Mouse (Mus musculus) embryonic facial prominence, embryonic 11.5 days (tissue): ENCODE data around the gene Nell2. TPM values are rescaled to one million over a fixed set of nuclear protein-coding genes. Genes with fewer than 3 reads are reported as not detected.

Experiments
- ATAC-seq: fragments of 200-750 bp; cut with Nextera tagmentation; replicated peaks from 2 replicates; pipeline ENCODE4 v1.8.0; 2017; ENCODE audit warnings: low read depth; ENCODE audit not compliant: insufficient number of reproducible peaks, low FRiP score, low TSS enrichment
- DNase-seq: peaks from one replicate; pipeline ENCODE4 v3.0.0-alpha.2; 2015; ENCODE audit warnings: low spot score
- H3K27ac ChIP-seq: fragments of 300-500 bp; sonication (generic); replicated peaks from 2 replicates; pipeline ENCODE4 v1.5.1; 2014; ENCODE audit warnings: mild to moderate bottlenecking, low read depth, low read length, control low read depth
- H3K27me3 ChIP-seq: fragments of 300-500 bp; sonication (generic); 2 replicates; pipeline ENCODE4 v1.6.1; 2014; ENCODE audit warnings: mild to moderate bottlenecking, low read length, moderate library complexity, mixed read lengths; ENCODE audit not compliant: control insufficient read depth, insufficient read depth
- H3K36me3 ChIP-seq: fragments of 300-500 bp; sonication (generic); replicated peaks from 2 replicates; pipeline ENCODE4 v1.6.1; 2014; ENCODE audit warnings: low read depth, mild to moderate bottlenecking, low read length, moderate library complexity, mixed read lengths; ENCODE audit not compliant: control insufficient read depth, insufficient read depth
- H3K4me1 ChIP-seq: fragments of 300-500 bp; sonication (generic); 2 replicates; pipeline ENCODE4 v1.6.1; 2014; ENCODE audit warnings: low read length, mixed read lengths; ENCODE audit not compliant: control insufficient read depth, insufficient read depth
- H3K4me2 ChIP-seq: fragments of 300-500 bp; sonication (generic); 2 replicates; pipeline ENCODE4 v1.6.1; 2014; ENCODE audit warnings: low read depth, mild to moderate bottlenecking, control low read depth, low read length, moderate library complexity
- H3K4me3 ChIP-seq: fragments of 300-500 bp; sonication (generic); 2 replicates; pipeline ENCODE4 v1.5.1; 2014; ENCODE audit warnings: low read depth, low read length, control low read depth
- H3K9ac ChIP-seq: fragments of 300-500 bp; sonication (generic); replicated peaks from 2 replicates; pipeline ENCODE4 v1.6.1; 2014; ENCODE audit warnings: mild to moderate bottlenecking, control low read depth, low read length
- H3K9me3 ChIP-seq: fragments of 300-500 bp; sonication (generic); replicated peaks from 2 replicates; pipeline ENCODE4 v1.6.1; 2016; ENCODE audit warnings: mild to moderate bottlenecking, low read length, inconsistent platforms, mixed read lengths; ENCODE audit not compliant: control insufficient read depth
- WGBS: fragments of 180-500 bp; shearing (Covaris S2); extraction: QIAGEN DNeasy Blood & Tissue Kit; methylation state at CpG from one replicate; pipeline ENCODE4 v1.1.7; 2014; 5-methylcytosine and 5-hydroxymethylcytosine counted together
- polyA plus RNA-seq: library from polyadenylated mRNA; unstranded; fragments of >200 nt; fragmentation: Nextera tagmentation; extraction: Ambion mirVana; gene quantifications from 2 replicates; pipeline ENCODE4 v1.2.1, GENCODE M21; 2014

Gene Nell2
- polyA plus RNA-seq, 1 experiment from 2014 or later: 24.5 TPM

DNA sequence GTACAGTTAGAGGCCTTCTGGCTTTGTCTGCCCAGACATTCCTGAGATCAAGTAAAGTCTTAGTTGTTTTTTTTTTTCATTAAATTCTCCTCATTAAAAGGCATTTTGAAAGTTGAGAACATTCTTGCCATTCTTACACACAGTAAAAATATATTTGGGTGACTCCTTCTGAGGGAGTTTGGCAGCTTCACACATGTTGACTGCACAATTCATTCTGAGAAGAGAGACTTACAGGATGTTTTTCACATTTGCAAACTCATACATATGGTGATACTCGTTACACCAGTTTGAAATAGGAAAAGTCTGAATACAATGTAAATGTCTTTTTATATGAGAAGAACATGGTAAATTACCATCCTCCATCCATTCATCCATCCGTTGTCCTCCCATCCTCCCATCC lies 247.4 kb downstream of the Nell2 start:
- Histone ChIP-seq H3K27me3 (no peaks in the 10 kb centered on the region), H3K4me2 (no peak overlapping the region), H3K36me3 (no peaks in the 10 kb centered on the region), H3K27ac (no peak overlapping the region), H3K9ac (no peak overlapping the region), H3K4me3 (no peak overlapping the region), H3K9me3 (no peaks in the 10 kb centered on the region), H3K4me1 (no peaks in the 10 kb centered on the region)
- WGBS: 95% methylated on average over 2 of the region's 2 CpGs
- no peak for DNase-seq
- no peak for ATAC-seq

DNA sequence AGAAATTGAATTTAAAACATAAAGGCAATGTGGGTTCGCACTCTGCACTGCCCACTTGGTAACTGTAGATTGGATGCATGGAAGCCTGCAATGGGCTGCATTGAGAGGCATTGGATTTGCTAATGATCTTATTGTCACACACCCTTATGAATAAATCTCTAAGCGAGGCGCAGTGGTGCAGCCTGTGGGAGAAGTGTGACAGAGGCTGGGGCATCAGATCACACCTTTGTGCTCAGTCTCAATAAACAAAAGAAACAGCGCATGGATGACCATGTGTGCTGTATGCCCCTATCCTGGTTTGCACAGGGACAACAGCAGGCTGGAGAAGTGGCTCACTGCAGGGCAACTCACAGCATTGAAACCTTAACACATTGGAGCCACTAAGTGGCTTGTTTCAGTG lies 250.4 kb downstream of the Nell2 start:
- WGBS: 95% methylated on average over 4 of the region's 4 CpGs
- no peak overlapping the region for H3K4me2 ChIP-seq
- H3K27me3 ChIP-seq: no peaks in the 10 kb centered on the region
- no peaks in the 10 kb centered on the region for H3K4me1 ChIP-seq
- no peaks in the 10 kb centered on the region for H3K36me3 ChIP-seq
- no peak overlapping the region for H3K9ac ChIP-seq
- H3K4me3 ChIP-seq: no peak overlapping the region
- ATAC-seq (no peak), DNase-seq (no peak)
- no peak overlapping the region for H3K27ac ChIP-seq
- H3K9me3 ChIP-seq: no peaks in the 10 kb centered on the region

DNA sequence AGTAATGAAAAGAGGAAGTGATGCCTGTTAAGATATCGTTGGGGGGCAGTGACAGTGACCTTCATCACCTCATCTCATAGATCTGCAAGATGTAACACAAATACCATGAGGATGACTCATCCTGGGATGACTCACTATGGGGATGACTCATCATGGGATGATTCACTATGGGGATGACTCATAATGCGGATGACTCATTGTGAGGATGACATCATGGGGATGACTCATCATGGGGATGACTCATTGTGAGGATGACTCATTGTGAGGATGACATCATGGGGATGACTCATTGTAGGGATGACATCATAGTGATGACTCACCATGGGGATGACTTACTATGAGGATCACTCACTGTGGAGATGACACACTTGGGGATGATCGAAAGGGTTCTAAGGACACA lies 251.8 kb downstream of the Nell2 start:
- H3K27me3 ChIP-seq: no peaks in the 10 kb centered on the region
- no peak for ATAC-seq
- H3K4me1 ChIP-seq: no peaks in the 10 kb centered on the region
- H3K9me3 ChIP-seq: no peaks in the 10 kb centered on the region
- H3K4me3 ChIP-seq: no peak overlapping the region
- no peak overlapping the region for H3K4me2 ChIP-seq
- no peak overlapping the region for H3K9ac ChIP-seq
- no peak for DNase-seq
- 92% methylated on average over 3 of the region's 3 CpGs for WGBS
- H3K36me3 ChIP-seq: no peaks in the 10 kb centered on the region
- H3K27ac ChIP-seq: no peak overlapping the region

DNA sequence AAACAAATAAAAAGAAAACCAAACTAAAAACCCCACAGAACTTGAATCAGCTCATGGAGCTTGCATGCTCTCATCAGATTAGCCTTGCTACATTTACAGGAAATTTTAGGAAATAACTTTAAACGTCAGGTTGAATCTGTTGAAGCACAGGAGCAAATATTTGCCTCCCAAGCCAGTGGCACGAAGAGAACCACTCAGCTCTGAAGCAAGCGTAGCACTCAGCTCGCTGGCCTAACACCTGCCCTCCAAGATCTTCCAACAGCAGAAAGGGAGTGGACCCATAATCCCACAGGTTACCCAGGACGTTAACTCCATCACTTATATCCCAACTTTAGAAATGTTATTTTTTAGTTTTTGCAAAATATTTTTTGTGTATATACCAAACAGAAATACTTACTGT lies 252.8 kb downstream of the Nell2 start:
- DNase-seq (no peak), ATAC-seq (no peak)
- no peaks in the 10 kb centered on the region for H3K27me3 ChIP-seq
- H3K27ac ChIP-seq: no peak overlapping the region
- no peaks in the 10 kb centered on the region for H3K9me3 ChIP-seq
- no peak overlapping the region for H3K4me2 ChIP-seq
- no peaks in the 10 kb centered on the region for H3K36me3 ChIP-seq
- H3K9ac ChIP-seq: no peak overlapping the region
- H3K4me3 ChIP-seq: no peak overlapping the region
- 91% methylated on average over 5 of the region's 5 CpGs for whole genome bisulfite sequencing
- H3K4me1 ChIP-seq: no peaks in the 10 kb centered on the region

DNA sequence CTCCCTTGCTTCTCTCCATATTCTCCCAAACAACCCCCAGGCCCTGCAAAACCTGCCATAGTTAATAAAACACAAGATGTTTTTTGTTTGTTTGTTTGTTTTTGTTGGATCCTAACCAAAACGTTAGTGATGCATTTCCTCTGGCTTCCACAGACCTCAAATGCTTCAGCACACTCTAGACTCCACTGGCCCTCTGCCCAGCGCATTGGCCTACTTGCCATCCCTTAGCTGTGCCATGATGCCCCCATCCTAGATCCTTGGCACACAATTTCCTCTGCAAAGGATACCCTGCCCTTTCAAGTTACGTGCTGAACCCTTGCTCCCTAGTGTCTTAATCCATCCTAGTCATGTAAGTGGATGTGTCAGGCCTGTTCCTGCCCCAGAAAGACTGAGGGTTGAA lies 255.1 kb downstream of the Nell2 start:
- 79% methylated on average over 3 of the region's 3 CpGs for WGBS
- Histone ChIP-seq H3K27ac (no peak overlapping the region), H3K4me1 (no peaks in the 10 kb centered on the region), H3K9me3 (no peaks in the 10 kb centered on the region), H3K9ac (no peak overlapping the region), H3K4me3 (no peak overlapping the region), H3K27me3 (no peaks in the 10 kb centered on the region), H3K36me3 (no peaks in the 10 kb centered on the region), H3K4me2 (no peak overlapping the region)
- ATAC-seq (no peak), DNase-seq (no peak)

DNA sequence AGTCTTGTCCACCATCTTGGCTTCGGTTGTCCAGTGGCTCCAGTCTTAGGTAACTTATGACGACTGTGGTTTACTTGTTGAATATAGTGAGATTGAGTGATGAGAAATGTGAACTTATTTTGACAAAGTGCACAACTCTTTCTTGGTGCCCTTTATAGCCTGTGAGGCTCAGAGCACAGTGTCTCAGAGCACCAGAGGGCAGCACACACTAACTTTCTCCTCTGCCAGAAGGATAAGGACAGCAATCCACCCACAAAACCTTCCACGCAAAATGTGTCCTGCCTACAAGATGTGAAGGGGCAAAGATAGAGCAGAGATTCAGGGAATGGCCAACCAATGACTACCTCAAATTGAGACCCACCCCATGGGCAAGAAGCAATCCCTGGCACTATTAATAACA lies 256.2 kb downstream of the Nell2 start:
- Histone ChIP-seq H3K4me2 (no peak overlapping the region), H3K9ac (no peak overlapping the region), H3K4me1 (no peaks in the 10 kb centered on the region), H3K27ac (no peak overlapping the region), H3K27me3 (no peaks in the 10 kb centered on the region), H3K4me3 (no peak overlapping the region), H3K9me3 (no peaks in the 10 kb centered on the region), H3K36me3 (no peaks in the 10 kb centered on the region)
- DNase-seq (no peak), ATAC-seq (no peak)
- 87% methylated on average over 3 of the region's 3 CpGs for WGBS

DNA sequence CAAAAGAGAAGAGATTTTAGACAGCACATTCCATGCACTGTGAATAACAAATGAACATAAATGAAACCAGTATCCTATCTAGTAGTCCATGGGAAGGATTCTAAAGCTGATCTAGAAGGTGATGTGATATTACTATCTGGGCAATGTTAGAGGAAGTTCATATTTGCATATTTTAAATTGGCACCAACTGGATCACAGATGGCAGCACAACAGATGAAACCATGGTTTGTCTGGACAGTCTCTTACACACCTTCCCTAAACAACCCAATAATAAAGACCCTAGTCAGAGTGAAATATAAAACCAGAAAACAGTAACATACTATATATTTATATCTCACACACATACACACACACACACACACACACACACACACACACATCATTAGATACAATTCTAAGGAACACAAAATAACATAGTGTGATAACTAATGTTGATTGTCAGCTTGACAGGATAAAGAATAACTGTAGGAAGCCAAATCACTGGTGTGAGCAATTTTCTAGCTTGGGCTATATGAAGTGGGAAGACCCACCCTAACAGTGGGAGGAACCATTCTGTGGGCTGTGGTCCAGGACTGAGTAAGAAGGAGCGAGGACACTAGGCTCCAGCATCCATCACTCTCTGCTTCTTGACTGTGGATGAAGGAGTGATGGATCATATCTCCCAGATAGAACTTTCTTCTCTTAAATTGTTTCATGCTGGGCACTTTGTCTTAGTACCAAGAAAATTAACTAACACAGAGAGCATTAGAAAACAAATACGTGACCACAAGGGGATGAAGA lies 268.5 kb downstream of the Nell2 start:
- ATAC-seq: no peak
- Histone ChIP-seq H3K27ac (no peak overlapping the region), H3K36me3 (no peaks in the 10 kb centered on the region), H3K4me1 (no peaks in the 10 kb centered on the region), H3K9ac (no peak overlapping the region), H3K27me3 (no peaks in the 10 kb centered on the region), H3K9me3 (no peaks in the 10 kb centered on the region), H3K4me3 (no peak overlapping the region), H3K4me2 (no peak overlapping the region)
- no peak for DNase-seq
- 88% methylated on average over 2 of the region's 2 CpGs for WGBS

DNA sequence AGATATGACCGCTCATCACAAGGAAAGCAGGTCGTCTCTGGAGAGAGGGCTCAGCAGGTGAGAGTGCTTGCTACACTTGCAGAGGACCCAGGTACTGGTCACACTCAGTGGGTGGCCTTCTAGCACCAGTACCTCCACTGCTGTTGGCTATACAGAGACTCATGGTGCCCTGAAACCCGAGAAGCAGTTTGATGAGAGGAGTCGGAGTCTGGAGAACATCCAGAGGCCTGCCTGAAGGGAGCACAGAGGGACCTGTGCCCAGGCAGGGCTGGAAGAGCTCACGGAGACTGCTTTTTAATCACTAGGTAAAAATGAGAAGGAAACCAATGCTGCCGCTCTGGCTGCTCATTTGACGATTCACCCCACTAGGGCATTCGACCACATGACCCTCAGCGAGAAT lies 271.2 kb downstream of the Nell2 start:
- Histone ChIP-seq H3K4me1 (no peaks in the 10 kb centered on the region), H3K4me2 (no peak overlapping the region), H3K36me3 (no peaks in the 10 kb centered on the region), H3K27me3 (no peaks in the 10 kb centered on the region), H3K9me3 (no peaks in the 10 kb centered on the region), H3K4me3 (no peak overlapping the region), H3K9ac (no peak overlapping the region), H3K27ac (no peak overlapping the region)
- DNase-seq (peak; percentile 17), ATAC-seq (no peak)
- WGBS: 64% methylated on average over 9 of the region's 9 CpGs
